Mouse (Mus musculus) brain, embryonic 18.5 days (tissue): ENCODE results near the gene Sptan1.

Experiments used
- DNase-seq: peaks from one replicate; pipeline ENCODE4 v3.0.0-alpha.2; 2012; ENCODE audit warnings: low read depth, low spot score

Gene Sptan1

GRCm38 (mm10) chr2:29965250-29965843 is at the start of gene Sptan1:
Sptan1 (plus strand) TSS chr2:29965560.
- DNase-seq: peak; percentile 90

- DNase-seq: no peak
Measured at GRCm38 (mm10) chr2:29917621-29918020, 47.7 kb upstream of the Sptan1 start.

DNA sequence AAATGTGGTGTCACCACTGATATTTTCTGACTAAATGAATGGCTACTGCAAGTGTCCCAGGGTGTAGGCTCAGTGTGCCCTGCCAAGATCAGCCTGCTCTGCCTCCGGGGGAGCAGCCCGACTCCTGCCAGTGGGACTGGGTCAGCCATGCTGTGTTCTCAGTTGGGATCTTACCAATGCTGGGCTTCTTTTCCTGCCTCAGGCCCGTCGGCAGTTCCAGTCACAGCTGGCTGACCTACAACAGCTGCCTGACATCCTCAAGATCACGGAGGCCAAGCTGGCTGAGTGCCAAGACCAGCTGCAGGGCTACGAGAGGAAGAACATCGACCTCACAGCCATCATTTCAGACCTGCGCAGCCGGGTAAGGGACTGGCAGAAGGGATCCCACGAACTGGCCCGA is 43.3 kb upstream of the Sptan1 start:
- no peak for DNase-seq

DNA sequence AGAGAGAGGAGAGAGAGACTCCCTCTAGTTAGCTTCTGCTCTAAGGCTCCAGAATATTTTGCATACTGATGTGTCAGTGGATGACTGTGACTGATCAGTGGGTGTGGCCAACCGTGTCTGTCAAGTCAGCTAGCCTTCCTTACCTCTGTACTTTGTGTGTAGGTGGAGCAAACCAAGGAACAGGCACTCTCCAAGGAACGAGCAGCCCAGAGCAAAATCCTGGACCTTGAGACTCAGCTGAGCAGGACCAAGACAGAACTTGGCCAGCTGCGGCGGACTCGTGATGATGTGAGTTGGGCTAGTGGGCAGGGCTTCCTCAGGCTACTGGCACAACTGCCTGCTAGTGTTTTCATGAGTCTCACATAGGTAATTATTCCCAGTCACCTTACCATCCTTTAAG is 38.8 kb upstream of the Sptan1 start:
- DNase-seq: no peak

GRCm38 (mm10) chr2:29930506-29930905 is 34.9 kb upstream of the Sptan1 start:
- no peak for DNase-seq

DNA sequence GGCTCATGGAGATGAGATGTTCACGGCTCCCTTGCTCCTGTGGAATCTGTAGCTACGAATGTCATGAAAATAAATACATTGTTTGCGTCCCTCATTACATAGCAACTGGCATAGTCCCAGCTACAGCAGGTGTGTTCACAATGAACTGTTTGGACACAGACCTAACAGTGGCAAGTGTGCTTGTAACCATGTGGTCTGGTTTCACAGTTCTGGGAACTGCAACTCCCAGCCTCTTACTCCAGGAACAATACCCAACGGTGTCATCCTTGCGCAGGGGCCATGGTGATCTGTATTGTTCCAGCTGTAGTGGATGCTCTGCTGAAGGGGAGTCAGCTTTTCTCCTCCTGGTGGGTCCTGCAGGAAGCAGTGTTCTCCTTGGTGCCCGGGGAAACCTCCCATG is 34.2 kb upstream of the Sptan1 start:
- no peak for DNase-seq

DNA sequence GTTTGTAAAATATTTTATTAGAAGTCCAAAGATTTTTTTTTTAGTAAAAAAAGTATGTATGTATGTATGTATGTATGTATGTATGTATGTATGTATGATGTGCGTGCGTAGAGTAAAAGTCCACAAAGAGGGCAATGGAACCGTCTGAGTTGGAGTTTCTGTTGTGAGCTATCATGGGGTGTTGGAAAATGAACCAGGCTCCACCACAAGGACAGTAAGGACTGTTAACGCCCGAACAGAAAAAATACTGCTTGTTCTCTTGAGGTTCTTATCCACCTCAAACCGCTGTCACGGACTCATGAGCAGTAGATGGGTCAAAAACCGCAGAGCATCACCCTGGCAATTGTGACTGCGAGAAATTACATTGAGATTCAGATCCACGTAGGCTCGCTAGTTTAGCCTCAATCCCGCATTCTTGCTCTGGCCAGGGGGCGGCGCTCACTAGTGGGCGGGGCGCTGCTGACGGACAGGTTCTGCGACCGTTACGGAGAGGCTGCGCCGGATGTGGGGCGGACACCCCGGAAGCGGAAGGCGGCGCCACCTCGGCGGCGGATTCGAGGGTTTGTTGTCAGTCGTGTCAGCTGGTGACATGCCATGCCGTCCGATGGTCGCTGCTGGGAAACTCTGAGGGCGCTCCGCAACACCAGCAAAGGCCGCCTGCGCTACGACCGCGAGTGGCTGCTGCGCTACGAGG is 30.3 kb upstream of the Sptan1 start, which contains the start of gene Gle1:
Gene Gle1 (plus strand): TSS at position 521 of the 694 bp plus-strand sequence.
- DNase-seq: peak; percentile 82

DNA sequence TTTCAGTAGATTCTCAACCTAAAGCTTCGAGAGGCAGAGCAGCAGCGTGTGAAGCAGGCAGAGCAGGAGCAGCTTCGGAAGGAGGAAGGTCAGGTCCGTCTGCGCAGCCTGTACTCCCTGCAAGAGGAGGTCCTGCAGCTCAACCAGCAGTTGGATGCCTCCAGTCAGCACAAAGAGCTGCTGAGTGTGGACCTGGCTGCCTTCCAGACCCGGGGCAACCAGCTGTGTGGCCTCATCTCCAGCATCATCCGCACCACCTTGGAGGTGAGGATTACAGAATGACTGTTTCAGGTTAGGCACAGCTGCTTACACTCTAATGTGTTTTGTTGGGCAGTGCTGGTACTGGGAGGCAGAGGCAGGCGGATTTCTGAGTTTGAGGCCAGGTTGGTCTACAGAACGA is 25.3 kb upstream of the Sptan1 start:
- no peak for DNase-seq

GRCm38 (mm10) chr2:29940826-29941225 is 24.5 kb upstream of the Sptan1 start:
- DNase-seq: no peak

DNA sequence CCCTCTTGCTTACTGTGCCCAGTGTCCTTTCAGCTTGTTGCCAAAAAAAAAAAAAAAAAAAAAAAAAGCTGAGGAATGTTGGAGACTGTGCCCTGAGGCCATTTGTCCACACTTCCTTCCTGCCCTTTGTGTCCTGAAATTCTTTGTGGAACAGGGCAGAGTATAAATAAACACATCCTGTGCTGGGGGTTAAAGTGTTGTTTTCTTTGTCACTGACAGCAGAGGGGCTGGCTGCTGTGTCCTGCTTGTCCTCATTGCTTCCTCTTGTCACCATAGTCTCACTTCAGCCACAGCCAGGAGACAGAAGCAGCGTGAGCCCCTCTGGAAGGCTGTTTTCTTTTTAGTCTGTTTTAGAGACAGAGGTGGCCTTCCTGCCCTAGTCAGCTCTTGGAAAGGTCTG is 20.6 kb upstream of the Sptan1 start:
- no peak for DNase-seq

- no peak for DNase-seq
Measured at GRCm38 (mm10) chr2:29948896-29949295, 16.5 kb upstream of the Sptan1 start.

DNA sequence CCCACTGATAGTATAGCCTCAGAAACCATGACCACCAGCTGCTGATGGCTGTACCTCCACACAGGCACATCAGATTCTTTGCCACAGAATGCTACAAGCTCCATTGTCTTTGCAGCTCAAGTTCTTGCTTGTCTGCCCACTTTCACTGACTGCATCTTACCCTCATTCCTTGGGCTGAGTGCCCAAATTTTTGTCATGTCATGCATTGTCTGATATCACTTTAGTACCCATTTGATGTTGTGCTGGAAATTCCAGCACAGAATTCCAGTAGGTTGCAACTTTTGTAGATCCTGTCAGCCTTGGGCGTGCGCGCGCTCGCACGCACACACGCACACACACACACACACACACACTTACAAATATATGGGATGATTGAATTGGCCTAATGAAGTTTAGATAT is 4.1 kb upstream of the Sptan1 start:
- no peak for DNase-seq

- no peak for DNase-seq
Measured at GRCm38 (mm10) chr2:29964354-29965249, 758 bp upstream of the Sptan1 start.

DNA sequence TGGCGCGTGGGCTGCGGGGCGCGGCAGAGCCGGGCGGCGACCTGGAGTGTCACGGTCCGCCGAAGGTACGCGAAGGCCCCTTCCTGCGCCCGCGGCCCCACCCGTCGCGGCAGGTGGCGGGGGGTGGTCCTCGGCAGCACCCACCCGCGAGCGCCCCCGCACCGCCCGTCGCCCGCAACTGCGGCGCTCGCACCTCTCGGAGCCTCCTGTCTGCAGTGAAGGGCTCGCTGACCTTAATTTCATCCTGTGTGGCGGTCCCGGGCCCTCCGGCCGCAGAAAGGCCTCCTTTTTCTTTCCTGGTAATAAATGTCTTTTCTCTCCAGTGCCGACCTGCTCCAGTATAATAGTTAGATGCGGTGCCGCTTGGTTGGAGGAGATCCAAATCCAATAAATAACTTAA is 546 bp downstream of the Sptan1 start:
- no peak for DNase-seq

GRCm38 (mm10) chr2:29966826-29967225 is 1.5 kb downstream of the Sptan1 start:
- no peak for DNase-seq

DNA sequence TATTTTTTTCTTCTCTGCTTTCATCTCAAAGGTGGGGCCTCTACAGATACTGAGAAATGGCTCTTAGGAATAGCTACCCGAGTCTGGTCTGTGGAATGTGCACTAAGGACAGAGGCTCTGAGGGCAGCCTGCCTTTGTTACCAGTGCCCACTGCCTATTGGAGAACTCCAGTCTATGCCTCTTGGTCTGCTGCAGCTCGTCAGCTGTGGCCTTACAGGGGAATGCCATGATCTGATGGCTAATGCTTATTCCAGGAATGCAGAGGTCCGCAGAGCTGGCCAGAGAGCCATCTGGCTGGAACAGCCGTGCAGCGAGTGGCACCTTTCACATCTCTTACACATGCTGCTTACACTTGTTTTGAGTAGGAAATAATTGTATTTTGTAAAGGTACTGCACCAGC is 2.4 kb downstream of the Sptan1 start:
- DNase-seq: no peak

DNA sequence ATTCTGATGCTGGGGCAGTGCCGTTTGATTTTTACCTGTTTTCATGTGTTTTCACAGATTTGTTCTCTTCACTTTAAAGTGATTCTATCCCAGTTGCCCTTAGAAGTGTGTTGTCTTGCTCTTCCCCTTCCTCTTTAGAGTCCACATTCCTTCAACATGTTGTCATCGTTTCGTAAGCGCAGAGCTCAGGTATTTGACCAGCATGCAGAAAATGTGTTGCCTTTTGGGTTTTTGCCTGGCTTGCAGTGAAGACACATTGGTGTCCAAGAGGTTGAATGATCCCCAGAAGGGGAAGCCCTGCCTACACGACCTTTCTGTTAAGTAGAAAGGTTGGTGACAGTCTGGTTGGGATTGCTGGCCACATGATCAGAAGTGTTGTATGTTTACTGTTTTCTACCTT is 3.3 kb downstream of the Sptan1 start:
- no peak for DNase-seq

DNA sequence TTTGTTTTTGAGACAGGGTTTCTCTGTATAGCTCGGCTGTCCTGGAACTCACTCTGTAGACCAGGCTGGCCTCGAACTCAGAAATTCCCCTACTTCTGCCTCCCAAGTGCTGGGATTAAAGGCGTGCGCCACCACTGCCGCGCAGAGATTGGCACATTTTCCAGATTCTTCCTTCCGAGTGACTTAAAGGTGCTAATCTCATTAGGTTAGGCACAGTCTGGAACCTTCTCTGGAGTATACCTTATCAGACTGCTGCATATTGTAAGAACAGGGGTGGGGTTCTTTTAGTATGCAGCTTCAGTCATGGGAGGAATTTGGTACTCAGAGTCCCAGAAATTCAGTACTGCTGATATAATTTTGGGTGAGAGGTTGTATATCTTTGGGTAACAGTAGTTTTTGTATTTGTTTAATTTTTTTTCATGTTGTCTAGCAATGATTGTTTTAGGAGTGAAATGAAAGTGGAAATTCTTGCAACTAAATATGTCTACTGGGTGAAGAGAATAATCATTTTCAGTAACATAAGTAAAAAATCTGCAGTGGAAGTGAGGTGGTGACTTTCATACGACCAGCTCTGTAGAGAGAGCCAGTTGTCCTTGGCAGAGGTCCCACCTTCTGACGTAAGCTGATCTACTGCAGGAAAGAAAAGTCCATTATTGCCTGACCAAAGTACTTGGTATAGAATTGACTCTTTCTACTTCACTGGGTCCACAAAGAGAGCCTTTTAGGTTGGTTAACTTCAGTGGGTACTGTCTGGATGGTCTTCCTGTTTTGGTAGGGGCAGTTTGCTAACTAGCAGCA is 6.7 kb downstream of the Sptan1 start:
- DNase-seq: no peak

- DNase-seq: no peak
Measured at GRCm38 (mm10) chr2:29973525-29973924, 8.2 kb downstream of the Sptan1 start.

DNA sequence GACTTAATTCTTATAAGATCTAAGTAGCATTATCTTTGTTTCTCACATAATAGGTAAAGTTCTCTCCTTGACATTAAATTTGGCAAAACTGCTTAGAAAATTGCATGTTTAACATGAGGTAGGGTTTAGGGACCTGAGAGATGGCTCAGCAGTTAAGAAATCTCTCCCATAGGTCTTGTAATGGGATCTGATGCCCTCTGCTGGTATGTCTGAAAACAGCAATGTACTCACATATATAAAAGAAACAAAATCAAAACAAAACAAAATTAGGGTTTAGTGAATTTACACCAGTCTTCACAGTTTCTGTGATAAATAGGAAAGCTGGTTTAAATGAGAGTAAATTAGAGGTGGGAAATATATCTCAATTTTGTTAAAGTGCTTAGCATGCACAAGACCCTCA is 11.9 kb downstream of the Sptan1 start:
- DNase-seq: no peak

- DNase-seq: no peak
Measured at GRCm38 (mm10) chr2:29980661-29981060, 15.3 kb downstream of the Sptan1 start.

GRCm38 (mm10) chr2:29991962-29992361 is 26.6 kb downstream of the Sptan1 start:
- no peak for DNase-seq
